Mouse (Mus musculus) megakaryocyte, embryonic 14.5 days (primary cell): ENCODE results near the gene Trcg1. TPM values are rescaled to one million over a fixed set of nuclear protein-coding genes. Genes with fewer than 3 reads are reported as not detected.

Experiments
- H3K27me3 ChIP-seq: replicated peaks from 2 replicates; pipeline ENCODE3; 2012; ENCODE audit warnings: inconsistent platforms
- H3K36me3 ChIP-seq: replicated peaks from 2 replicates; pipeline ENCODE3; 2012; ENCODE audit warnings: low read length, inconsistent platforms, mixed read lengths
- H3K4me1 ChIP-seq: 2 replicates; pipeline ENCODE4 v1.6.1; 2012; ENCODE audit warnings: inconsistent platforms
- H3K4me3 ChIP-seq: replicated peaks from 2 replicates; pipeline ENCODE3; 2012; ENCODE audit warnings: moderate library complexity, mild to moderate bottlenecking, inconsistent platforms
- H3K9me3 ChIP-seq: 2 replicates; pipeline ENCODE4 v1.6.1; 2012; ENCODE audit warnings: inconsistent platforms
- FLI1 ChIP-seq: IDR thresholded peaks from 2 replicates; pipeline ENCODE4 v1.6.1; 2012; ENCODE audit warnings: low read length, inconsistent platforms, mixed read lengths
- GATA1 ChIP-seq: IDR thresholded peaks from 3 replicates; pipeline ENCODE4 v1.6.1; 2012; ENCODE audit warnings: mixed read lengths, low read length, inconsistent platforms, borderline replicate concordance
- polyA plus RNA-seq: library from polyadenylated mRNA; stranded (reverse); fragments of >175 nt; gene quantifications from 2 replicates; pipeline ENCODE4 v1.2.3, GENCODE M21; 2012; ENCODE audit warnings: low replicate concordance; ENCODE audit not compliant: insufficient read depth

The Trcg1 gene
- polyA plus RNA-seq, 1 experiment, result not detected

- Histone ChIP-seq H3K36me3 (peaks cover 2% of the 10 kb centered on the region), H3K4me3 (no peak overlapping the region), H3K27me3 (peaks cover 18% of the 10 kb centered on the region), H3K4me1 (peaks cover 100% of the 10 kb centered on the region), H3K9me3 (no peaks in the 10 kb centered on the region)
- TF ChIP-seq GATA1 (no peak), FLI1 (no peak)
Measured at GRCm38 (mm10) chr9:57270399-57270798, 34.0 kb downstream of the Trcg1 start.

GRCm38 (mm10) chr9:57271081-57271480 lies 34.7 kb downstream of the Trcg1 start:
- Histone ChIP-seq H3K36me3 (no peaks in the 10 kb centered on the region), H3K27me3 (peaks cover 18% of the 10 kb centered on the region), H3K9me3 (no peaks in the 10 kb centered on the region), H3K4me1 (peaks cover 98% of the 10 kb centered on the region), H3K4me3 (no peak overlapping the region)
- TF ChIP-seq FLI1, result no peak
- TF ChIP-seq GATA1, result no peak

GRCm38 (mm10) chr9:57271837-57272562 lies 35.6 kb downstream of the Trcg1 start:
- no peak for TF ChIP-seq GATA1
- TF ChIP-seq FLI1, result no peak; the same call in 1 of the 2 replicates
- peaks cover 96% of the 10 kb centered on the region for H3K4me1 ChIP-seq
- H3K27me3 ChIP-seq, result peaks cover 18% of the 10 kb centered on the region
- no peaks in the 10 kb centered on the region for H3K36me3 ChIP-seq
- peak overlapping the region; percentile 0 for H3K4me3 ChIP-seq
- H3K9me3 ChIP-seq, result no peaks in the 10 kb centered on the region

GRCm38 (mm10) chr9:57272902-57273804 lies 36.8 kb downstream of the Trcg1 start:
- Histone ChIP-seq H3K27me3 (peaks cover 18% of the 10 kb centered on the region), H3K9me3 (no peaks in the 10 kb centered on the region), H3K4me3 (peak overlapping the region; percentile 69), H3K4me1 (peaks cover 96% of the 10 kb centered on the region), H3K36me3 (no peaks in the 10 kb centered on the region)
- TF ChIP-seq GATA1 (0 out of 3 replicates have a peak, but pooled peaks have one; percentile 13), FLI1 (no peak)

GRCm38 (mm10) chr9:57273805-57274494 lies 37.6 kb downstream of the Trcg1 start:
- Histone ChIP-seq H3K36me3 (no peaks in the 10 kb centered on the region), H3K9me3 (no peaks in the 10 kb centered on the region), H3K4me3 (no peak overlapping the region), H3K27me3 (peaks cover 18% of the 10 kb centered on the region), H3K4me1 (peaks cover 96% of the 10 kb centered on the region)
- no peak for TF ChIP-seq GATA1

- peaks cover 91% of the 10 kb centered on the region for H3K4me1 ChIP-seq
Measured at GRCm38 (mm10) chr9:57276311-57276710, 40.0 kb downstream of the Trcg1 start.

GRCm38 (mm10) chr9:57278268-57278667 lies 41.9 kb downstream of the Trcg1 start:
- peaks cover 91% of the 10 kb centered on the region for H3K4me1 ChIP-seq
- H3K27me3 ChIP-seq, result no peaks in the 10 kb centered on the region
- TF ChIP-seq GATA1 (peak; percentile 49; the same call in 2 of the 3 replicates), FLI1 (peak; percentile 80)
- no peaks in the 10 kb centered on the region for H3K9me3 ChIP-seq
- H3K4me3 ChIP-seq, result peak overlapping the region; percentile 87
- H3K36me3 ChIP-seq, result no peaks in the 10 kb centered on the region

More at GRCm38 (mm10) chr9:57276311-57276710, 40.0 kb downstream of the Trcg1 start:
- TF ChIP-seq GATA1 (no peak), FLI1 (no peak)
- no peaks in the 10 kb centered on the region for H3K9me3 ChIP-seq
- no peak overlapping the region for H3K4me3 ChIP-seq
- no peaks in the 10 kb centered on the region for H3K36me3 ChIP-seq
- H3K27me3 ChIP-seq, result peaks cover 8% of the 10 kb centered on the region

GRCm38 (mm10) chr9:57279441-57279840 lies 43.1 kb downstream of the Trcg1 start:
- Histone ChIP-seq H3K9me3 (no peaks in the 10 kb centered on the region), H3K27me3 (no peaks in the 10 kb centered on the region), H3K4me3 (no peak overlapping the region), H3K4me1 (peaks cover 83% of the 10 kb centered on the region), H3K36me3 (no peaks in the 10 kb centered on the region)
- TF ChIP-seq FLI1 (no peak), GATA1 (no peak)

- no peaks in the 10 kb centered on the region for H3K36me3 ChIP-seq
- no peaks in the 10 kb centered on the region for H3K9me3 ChIP-seq
- TF ChIP-seq FLI1 (no peak), GATA1 (no peak)
- H3K4me1 ChIP-seq, result peaks cover 84% of the 10 kb centered on the region
- no peak overlapping the region for H3K4me3 ChIP-seq
- no peaks in the 10 kb centered on the region for H3K27me3 ChIP-seq
Measured at GRCm38 (mm10) chr9:57281549-57281948, 45.2 kb downstream of the Trcg1 start.
